Mouse (Mus musculus): Measurements from ENCODE around the gene Syne2. TPM values are rescaled to one million over a fixed set of nuclear protein-coding genes. Genes with fewer than 3 reads are reported as not detected.

Gene Syne2
- polyA plus RNA-seq, 1 experiment from 2014 or later: 69.4 TPM

DNA sequence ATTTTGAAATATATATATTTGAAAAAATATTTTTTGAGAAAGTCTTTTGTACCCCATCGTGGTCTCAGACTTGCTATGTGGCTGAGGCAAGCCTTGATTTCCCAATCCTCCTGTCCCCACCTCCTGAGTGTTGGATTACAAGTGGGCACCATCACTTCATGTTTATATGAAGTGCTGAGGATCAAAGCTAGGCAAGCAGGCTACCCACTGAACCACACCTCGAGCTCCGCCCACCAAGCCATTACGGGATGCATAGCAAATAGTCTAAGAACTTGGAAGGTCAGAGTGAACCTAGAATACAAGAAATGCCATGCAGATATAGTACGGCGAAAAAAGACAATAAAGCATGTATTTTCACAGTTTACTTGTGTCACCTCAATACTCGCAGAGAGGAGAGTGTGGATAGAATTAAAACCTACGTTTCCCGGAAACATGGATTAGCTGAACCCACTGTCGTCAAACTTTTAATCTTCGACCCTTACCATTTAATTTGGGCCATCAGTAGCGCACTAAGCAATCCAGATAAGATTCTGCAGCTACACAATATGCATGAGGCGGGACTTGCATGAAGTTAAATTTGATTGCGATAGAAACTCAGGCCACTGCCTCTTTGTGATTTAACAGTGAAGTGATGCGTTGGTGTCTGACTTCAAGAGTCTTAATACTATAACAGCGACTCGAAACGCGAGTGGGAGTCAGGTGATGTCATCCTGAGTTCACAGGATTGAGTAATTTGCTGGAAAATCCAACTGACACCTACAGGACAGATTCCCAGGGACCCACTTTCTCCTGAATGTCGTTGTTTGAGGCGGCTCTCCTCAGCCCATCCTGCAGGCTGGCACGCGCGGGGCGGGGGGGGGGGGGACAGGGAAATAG lies 715 bp upstream of the Syne2 start:
- ATAC-seq (ENCODE audit: low FRiP score, low read depth): peak; percentile 2; the same call in 1 of the 2 replicates
- H3K27ac ChIP-seq: no peak overlapping the region
- H3K27me3 ChIP-seq (replicated peaks): no peaks in the 10 kb centered on the region
- H3K36me3 ChIP-seq: no peaks in the 10 kb centered on the region
- no peaks in the 10 kb centered on the region for H3K9me3 ChIP-seq
- WGBS: 13% methylated on average over 25 of the region's 25 CpGs
- peak overlapping the region; percentile 92 for H3K9ac ChIP-seq
- peaks cover 22% of the 10 kb centered on the region for H3K4me1 ChIP-seq
- peak overlapping the region; percentile 89 for H3K4me3 ChIP-seq
- H3K4me2 ChIP-seq (replicated peaks): peak overlapping the region; percentile 85

DNA sequence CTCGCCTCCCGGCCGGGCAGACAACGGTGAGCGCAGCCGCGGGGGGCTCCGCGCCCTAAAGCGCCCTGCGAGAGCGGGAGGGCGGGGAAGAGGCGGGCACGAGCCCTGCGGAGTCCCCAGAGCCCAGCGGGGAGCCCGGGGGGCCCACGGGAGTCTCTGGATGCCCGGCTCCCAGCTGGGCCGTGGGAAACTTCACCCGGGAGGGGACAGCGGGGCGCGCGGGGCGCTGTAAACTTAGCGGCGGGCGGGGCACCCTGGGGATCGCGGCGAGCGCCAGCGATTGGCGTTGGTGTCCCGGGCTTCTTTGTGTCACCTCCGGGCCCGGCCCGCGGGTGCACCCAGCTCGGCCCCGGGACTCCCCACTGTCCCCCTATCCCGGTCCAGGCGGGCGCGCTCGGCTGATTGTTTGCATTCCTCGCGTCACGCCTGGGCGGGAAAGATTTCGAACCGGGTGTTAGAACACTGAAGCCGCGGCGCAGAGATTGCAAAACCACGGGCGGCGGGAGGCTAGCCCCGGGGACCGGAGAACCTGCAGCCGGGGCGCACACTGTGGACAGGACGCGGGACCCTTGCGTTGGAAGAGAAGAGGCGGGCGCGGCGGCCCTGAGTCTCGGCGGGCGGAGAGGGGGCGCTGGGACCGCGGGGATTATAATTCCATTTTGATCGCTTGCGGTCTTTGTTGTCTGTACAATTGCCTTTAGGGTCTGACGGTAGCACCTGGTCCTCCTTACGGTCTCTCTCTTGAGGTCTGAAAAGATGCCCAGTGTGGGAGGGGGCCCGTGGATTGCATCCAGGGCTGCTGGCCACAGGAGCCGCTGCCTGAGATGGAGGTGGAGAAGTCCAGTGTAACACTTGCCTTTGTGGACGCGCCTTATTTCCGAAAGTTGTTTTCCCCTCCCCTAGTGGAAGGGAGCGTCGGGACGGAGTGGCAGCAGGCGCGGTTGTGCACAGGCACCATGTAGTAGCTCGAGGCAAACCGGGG lies 810 bp downstream of the Syne2 start:
- no peaks in the 10 kb centered on the region for H3K27me3 ChIP-seq (replicated peaks)
- H3K4me3 ChIP-seq: peak overlapping the region; percentile 89
- no peaks in the 10 kb centered on the region for H3K36me3 ChIP-seq
- no peaks in the 10 kb centered on the region for H3K9me3 ChIP-seq
- H3K9ac ChIP-seq: peak overlapping the region; percentile 92
- WGBS: under 1% methylated on average over 93 of the region's 93 CpGs
- peak; percentile 80 for ATAC-seq (ENCODE audit: low FRiP score, low read depth)
- H3K4me1 ChIP-seq: peaks cover 23% of the 10 kb centered on the region
- H3K27ac ChIP-seq: peak overlapping the region; percentile 62; the same call in 1 of the 2 replicates
- peak overlapping the region; percentile 85 for H3K4me2 ChIP-seq (replicated peaks)

DNA sequence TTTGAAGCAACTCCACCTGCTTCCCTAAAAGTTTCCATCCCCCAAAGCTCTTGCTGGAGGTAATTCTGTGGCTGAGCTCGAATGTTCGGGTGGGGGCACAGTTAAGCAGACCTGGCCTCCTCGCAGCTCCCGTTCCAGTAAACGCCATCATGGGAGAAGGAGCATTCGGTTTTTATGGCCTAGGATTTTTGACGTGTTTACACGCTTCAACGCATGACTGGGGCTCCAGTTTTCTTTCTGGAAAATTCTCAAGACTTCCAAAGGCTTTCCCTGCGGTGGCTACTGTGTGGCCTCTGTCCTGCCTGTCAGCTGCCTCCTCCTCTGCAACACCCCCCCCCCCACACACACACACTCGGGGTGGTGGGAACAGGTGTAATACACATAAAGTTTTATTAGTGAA lies 1.5 kb downstream of the Syne2 start:
- no peak overlapping the region for H3K27ac ChIP-seq

GRCm38 (mm10) chr12:75820216-75820615 lies 2.3 kb downstream of the Syne2 start:
- Histone ChIP-seq H3K27ac (no peak overlapping the region), H3K4me3 (no peak overlapping the region), H3K4me1 (peaks cover 23% of the 10 kb centered on the region), H3K9ac (no peak overlapping the region), H3K27me3 (replicated peaks) (no peaks in the 10 kb centered on the region), H3K36me3 (no peaks in the 10 kb centered on the region), H3K9me3 (no peaks in the 10 kb centered on the region), H3K4me2 (replicated peaks) (peak overlapping the region; percentile 85)
- ATAC-seq (ENCODE audit: low FRiP score, low read depth): no peak
- 79% methylated on average over 7 of the region's 7 CpGs for WGBS

More for the DNA sequence above, 1.5 kb downstream of the Syne2 start:
- Histone ChIP-seq H3K9me3 (no peaks in the 10 kb centered on the region), H3K4me3 (peak overlapping the region; percentile 89), H3K9ac (peak overlapping the region; percentile 92), H3K27me3 (replicated peaks) (no peaks in the 10 kb centered on the region), H3K36me3 (no peaks in the 10 kb centered on the region), H3K4me2 (replicated peaks) (peak overlapping the region; percentile 85), H3K4me1 (peaks cover 23% of the 10 kb centered on the region)
- ATAC-seq (ENCODE audit: low FRiP score, low read depth): no peak
- WGBS: 8% methylated on average over 11 of the region's 11 CpGs

DNA sequence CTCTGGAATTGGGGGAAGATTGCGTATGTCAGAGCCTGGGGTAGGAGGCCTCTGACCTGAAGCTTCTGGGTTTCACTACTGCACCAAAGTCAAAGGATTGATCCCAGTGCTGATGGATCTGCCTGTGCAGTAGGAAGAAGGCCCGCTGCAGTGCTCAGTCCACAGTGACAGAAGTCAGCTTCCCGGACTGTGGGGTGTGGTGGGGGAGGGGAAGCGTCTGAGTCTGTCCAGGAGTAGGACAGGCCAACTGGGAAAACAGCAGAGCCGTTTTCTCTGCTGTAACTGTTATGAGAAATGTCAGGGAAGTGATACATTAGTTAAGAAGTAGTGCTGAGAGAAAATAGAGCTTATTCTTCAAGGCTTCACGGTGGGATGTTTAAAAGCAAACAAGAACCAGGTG lies 4.2 kb downstream of the Syne2 start:
- no peak for ATAC-seq (ENCODE audit: low FRiP score, low read depth)
- H3K9ac ChIP-seq: no peak overlapping the region
- no peaks in the 10 kb centered on the region for H3K27me3 ChIP-seq (replicated peaks)
- WGBS: 52% methylated on average over 6 of the region's 6 CpGs
- no peak overlapping the region for H3K4me3 ChIP-seq
- H3K4me2 ChIP-seq (replicated peaks): no peak overlapping the region
- no peaks in the 10 kb centered on the region for H3K9me3 ChIP-seq
- no peak overlapping the region for H3K27ac ChIP-seq
- no peaks in the 10 kb centered on the region for H3K36me3 ChIP-seq
- peaks cover 25% of the 10 kb centered on the region for H3K4me1 ChIP-seq

- no peak for ATAC-seq (ENCODE audit: low FRiP score, low read depth)
- peaks cover 23% of the 10 kb centered on the region for H3K4me1 ChIP-seq
- WGBS: 86% methylated on average over 6 of the region's 6 CpGs
Measured at GRCm38 (mm10) chr12:75823475-75823874, 5.5 kb downstream of the Syne2 start.

DNA sequence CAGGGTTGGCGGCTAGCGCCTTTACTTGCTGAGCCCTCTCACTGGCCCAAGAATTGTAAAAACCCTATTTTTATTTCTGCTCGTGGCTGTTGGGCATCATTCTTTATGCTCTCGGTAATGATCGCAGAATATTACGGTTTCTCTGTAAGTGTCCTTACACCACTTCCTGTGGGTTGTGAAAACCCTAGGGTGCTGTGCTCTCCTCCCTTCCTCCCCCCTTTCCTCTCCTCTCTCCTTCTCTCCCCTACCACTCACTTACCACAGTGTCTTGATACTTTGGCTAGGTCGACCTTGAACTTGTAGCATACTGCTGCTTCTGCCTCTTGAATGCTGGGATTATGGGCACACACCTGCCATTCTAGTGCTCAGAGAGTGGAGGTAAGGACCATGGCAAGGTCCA lies 7.5 kb downstream of the Syne2 start:
- 85% methylated on average over 7 of the region's 7 CpGs for WGBS
- no peaks in the 10 kb centered on the region for H3K27me3 ChIP-seq (replicated peaks)
- H3K4me1 ChIP-seq: peaks cover 15% of the 10 kb centered on the region; the same call in 1 of the 2 replicates

More at GRCm38 (mm10) chr12:75823475-75823874, 5.5 kb downstream of the Syne2 start:
- no peak overlapping the region for H3K27ac ChIP-seq
- no peak overlapping the region for H3K4me3 ChIP-seq
- H3K9ac ChIP-seq: no peak overlapping the region
- no peaks in the 10 kb centered on the region for H3K36me3 ChIP-seq
- H3K4me2 ChIP-seq (replicated peaks): no peak overlapping the region
- H3K9me3 ChIP-seq: no peaks in the 10 kb centered on the region
- H3K27me3 ChIP-seq (replicated peaks): no peaks in the 10 kb centered on the region

DNA sequence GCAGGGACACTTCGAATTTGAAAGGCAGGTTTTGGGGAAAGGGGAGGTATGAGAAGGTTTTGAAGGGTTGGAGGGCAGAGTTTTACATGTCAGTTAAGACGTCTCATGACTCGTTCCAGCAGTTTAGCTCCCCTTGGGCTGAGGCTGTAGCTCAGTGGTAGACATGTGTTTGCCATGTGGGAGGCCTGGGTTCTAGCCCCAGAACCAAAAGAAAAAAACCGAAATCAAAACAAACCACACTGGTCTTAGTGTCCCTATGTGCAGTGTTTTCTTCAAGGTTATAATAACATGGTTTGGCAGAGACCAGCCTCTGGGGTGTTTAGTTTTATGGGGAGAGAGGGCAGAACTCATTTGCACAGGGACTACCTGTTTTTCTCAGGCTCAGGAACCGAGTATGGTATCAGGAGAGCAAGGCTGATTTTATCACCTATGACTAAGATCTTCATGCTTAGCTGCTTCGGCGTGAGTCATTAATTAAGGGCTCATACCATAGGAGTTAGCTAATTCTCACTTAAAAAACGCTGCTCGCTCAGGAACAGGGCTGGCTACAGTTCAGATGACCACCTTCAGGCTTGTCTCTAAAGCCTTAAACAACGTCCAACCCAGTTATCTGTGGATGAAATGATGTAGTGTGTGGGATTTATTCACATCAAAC lies 8.9 kb downstream of the Syne2 start:
- ATAC-seq (ENCODE audit: low FRiP score, low read depth): no peak
- H3K36me3 ChIP-seq: no peaks in the 10 kb centered on the region
- no peaks in the 10 kb centered on the region for H3K9me3 ChIP-seq
- H3K4me3 ChIP-seq: no peak overlapping the region
- no peak overlapping the region for H3K27ac ChIP-seq
- H3K9ac ChIP-seq: no peak overlapping the region
- H3K4me1 ChIP-seq: peaks cover 8% of the 10 kb centered on the region; the same call in 1 of the 2 replicates
- no peak overlapping the region for H3K4me2 ChIP-seq (replicated peaks)
- H3K27me3 ChIP-seq (replicated peaks): no peaks in the 10 kb centered on the region
- 65% methylated on average over 10 of the region's 10 CpGs for WGBS

More for the DNA sequence above, 7.5 kb downstream of the Syne2 start:
- H3K9ac ChIP-seq: no peak overlapping the region
- no peak overlapping the region for H3K27ac ChIP-seq
- no peak overlapping the region for H3K4me3 ChIP-seq
- no peaks in the 10 kb centered on the region for H3K9me3 ChIP-seq
- no peak for ATAC-seq (ENCODE audit: low FRiP score, low read depth)
- no peak overlapping the region for H3K4me2 ChIP-seq (replicated peaks)
- no peaks in the 10 kb centered on the region for H3K36me3 ChIP-seq

DNA sequence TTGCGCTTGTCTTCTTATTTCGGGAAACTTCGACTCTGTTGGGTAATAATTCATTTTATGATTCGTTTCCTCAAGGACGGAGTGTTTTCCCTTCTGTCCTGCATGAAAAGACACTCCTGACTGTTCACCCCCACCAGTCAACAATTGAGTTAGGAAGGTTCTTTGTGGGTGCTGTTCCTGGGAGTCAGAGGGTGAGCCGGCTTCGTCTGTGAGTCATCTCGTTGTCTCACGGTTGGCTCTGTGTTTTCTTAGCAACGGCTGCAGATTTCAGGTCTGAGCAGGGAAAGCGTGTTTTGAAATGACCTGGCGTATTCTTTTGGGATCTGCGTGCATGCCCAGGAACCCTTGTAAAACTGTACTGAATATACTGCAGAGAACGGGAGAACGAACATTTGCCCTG lies 9.8 kb downstream of the Syne2 start:
- no peaks in the 10 kb centered on the region for H3K9me3 ChIP-seq
- WGBS: 80% methylated on average over 15 of the region's 15 CpGs
- H3K4me3 ChIP-seq: no peak overlapping the region
- H3K27ac ChIP-seq: no peak overlapping the region
- no peaks in the 10 kb centered on the region for H3K36me3 ChIP-seq
- peaks cover 3% of the 10 kb centered on the region; the same call in 1 of the 2 replicates for H3K4me1 ChIP-seq
- no peaks in the 10 kb centered on the region for H3K27me3 ChIP-seq (replicated peaks)
- no peak overlapping the region for H3K4me2 ChIP-seq (replicated peaks)
- no peak for ATAC-seq (ENCODE audit: low FRiP score, low read depth)
- H3K9ac ChIP-seq: no peak overlapping the region

DNA sequence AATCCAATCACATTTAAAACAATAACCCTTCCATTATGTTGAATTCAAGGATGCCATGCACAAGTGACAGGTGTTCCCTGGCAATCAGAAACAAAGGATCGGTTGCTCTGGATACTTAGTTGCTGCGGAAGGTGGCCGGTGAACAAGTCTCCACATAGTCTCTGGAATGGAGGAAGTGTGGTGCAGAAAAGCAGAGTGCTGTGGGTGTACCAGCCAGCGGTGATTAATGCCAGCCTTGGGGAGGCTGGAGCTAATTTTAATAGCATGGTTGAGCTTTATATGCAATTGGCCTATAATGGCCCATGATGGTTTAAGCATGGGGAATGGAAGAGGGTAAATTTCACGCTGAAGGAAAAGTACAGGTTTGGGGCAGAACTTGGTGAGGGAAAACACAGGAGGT lies 11.7 kb downstream of the Syne2 start:
- no peaks in the 10 kb centered on the region for H3K9me3 ChIP-seq
- no peak overlapping the region for H3K4me2 ChIP-seq (replicated peaks)
- peaks cover 3% of the 10 kb centered on the region; the same call in 1 of the 2 replicates for H3K4me1 ChIP-seq
- H3K4me3 ChIP-seq: no peak overlapping the region
- 84% methylated on average over 5 of the region's 5 CpGs for WGBS
- no peak overlapping the region for H3K9ac ChIP-seq
- no peak overlapping the region for H3K27ac ChIP-seq
- H3K36me3 ChIP-seq: no peaks in the 10 kb centered on the region
- no peaks in the 10 kb centered on the region for H3K27me3 ChIP-seq (replicated peaks)
- ATAC-seq (ENCODE audit: low FRiP score, low read depth): no peak

DNA sequence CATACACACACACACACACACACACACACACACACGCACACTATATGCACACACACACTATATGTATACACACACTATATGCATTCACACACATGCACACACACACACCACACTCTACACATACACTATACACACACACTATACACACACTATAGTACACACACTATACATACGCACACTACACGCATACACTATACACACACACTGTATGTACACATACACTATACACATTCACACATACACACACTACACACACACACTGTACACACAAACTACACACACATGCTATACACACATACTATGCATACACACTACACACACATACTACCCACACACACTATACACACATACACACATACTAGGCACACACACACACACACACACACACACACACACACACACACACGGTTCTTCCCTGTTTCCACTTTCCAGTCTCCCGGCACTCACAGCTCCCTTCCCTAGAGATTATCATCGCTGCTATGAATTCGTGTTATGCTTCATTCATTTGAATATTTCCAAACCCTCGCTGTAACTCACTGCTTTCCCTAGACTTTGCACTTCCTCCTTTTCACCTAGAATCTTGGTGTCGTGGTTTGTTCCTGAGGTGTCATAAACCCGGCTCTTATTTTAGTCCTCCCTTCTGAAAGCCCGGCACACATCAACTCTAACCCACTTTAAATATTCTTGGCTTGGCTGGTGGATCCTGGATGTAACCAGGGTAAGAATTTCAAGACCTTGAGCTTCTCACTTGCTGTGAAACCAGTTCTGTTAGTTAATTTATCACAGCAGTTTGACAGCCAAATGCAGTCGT lies 15.4 kb downstream of the Syne2 start:
- ATAC-seq (ENCODE audit: low FRiP score, low read depth): no peak
- Histone ChIP-seq H3K4me3 (no peak overlapping the region), H3K4me2 (replicated peaks) (no peak overlapping the region), H3K36me3 (no peaks in the 10 kb centered on the region), H3K27me3 (replicated peaks) (no peaks in the 10 kb centered on the region), H3K9me3 (no peaks in the 10 kb centered on the region), H3K27ac (no peak overlapping the region), H3K4me1 (no peaks in the 10 kb centered on the region; the same call in 1 of the 2 replicates), H3K9ac (no peak overlapping the region)
- 76% methylated on average over 12 of the region's 12 CpGs for WGBS
